ENCODE assay signal across 14 mouse cellular contexts in genomic region chr17:35672527-35672926, GRCm38 (mm10). TPM values are rescaled to one million over a fixed set of nuclear protein-coding genes. Genes with fewer than 3 reads are reported as not detected.
DNase-seq lines count a peak whose midpoint lies in the region; ATAC-seq and TF ChIP-seq lines count a peak whose summit lies in the region.
"Had no signal": no experiment of that assay in that cellular context is flagged by ENCODE, and none has a peak within 500 bp of the region (broad histone marks: within the 10 kb centered on the region; RNA-seq: fewer than 3 reads in every experiment).

No protein-coding gene starts in this region.

- H3K4me1 ChIP-seq in heart, embryonic 11.5 days (ENCODE audit: control insufficient read depth, insufficient read depth, low read length) = peaks cover 3% of the 10 kb centered on the region; the same call in 1 of the 2 replicates
- H3K4me1 ChIP-seq in megakaryocyte, embryonic 14.5 days = peaks cover 20% of the 10 kb centered on the region
- H3K4me1 ChIP-seq in forebrain, postnatal 0 days (ENCODE audit: insufficient read depth) = peaks cover 7% of the 10 kb centered on the region; the same call in 1 of the 2 replicates

- no peaks in the 10 kb centered on the region for H3K27me3 ChIP-seq in heart, embryonic 11.5 days (ENCODE audit: control insufficient read depth, insufficient read depth, low read length)
- peaks cover 2% of the 10 kb centered on the region for H3K27me3 ChIP-seq in megakaryocyte, embryonic 14.5 days (replicated peaks)
- H3K27me3 ChIP-seq in forebrain, postnatal 0 days (ENCODE audit: insufficient read depth, low read length) = no peaks in the 10 kb centered on the region
- H3K27me3 ChIP-seq in myocyte (ENCODE audit: control insufficient read depth, insufficient read depth, insufficient read length) = no peaks in the 10 kb centered on the region

- no peak overlapping the region for H3ac ChIP-seq in myocyte (ENCODE audit: control insufficient read depth, insufficient read length)

- no peaks in the 10 kb centered on the region for H3K36me3 ChIP-seq in heart, embryonic 11.5 days (ENCODE audit: control insufficient read depth, insufficient read depth, low read length)
- peaks cover 26% of the 10 kb centered on the region for H3K36me3 ChIP-seq in megakaryocyte, embryonic 14.5 days (replicated peaks; ENCODE audit: low read length)
- peaks cover 8% of the 10 kb centered on the region; the same call in 1 of the 2 replicates for H3K36me3 ChIP-seq in forebrain, postnatal 0 days (ENCODE audit: insufficient read depth)
- no peaks in the 10 kb centered on the region for H3K36me3 ChIP-seq in myocyte (ENCODE audit: control insufficient read depth, insufficient read depth)

- H3K9ac ChIP-seq in heart, embryonic 11.5 days (ENCODE audit: low read depth, low read length) = no peak overlapping the region; the same call in 1 of the 2 replicates
- H3K9ac ChIP-seq in forebrain, postnatal 0 days = peak overlapping the region; percentile 83; the same call in 1 of the 2 replicates

- no peak for TF ChIP-seq CTCF in forebrain, postnatal 0 days (IDR thresholded peaks at IDR 0.05; ENCODE audit: low read depth)

- H3K4me2 ChIP-seq in heart, embryonic 11.5 days = peak overlapping the region; percentile 75; the same call in 1 of the 2 replicates
- H3K4me2 ChIP-seq in forebrain, postnatal 0 days (ENCODE audit: low read depth) = no peak overlapping the region
- H3K4me2 ChIP-seq in myocyte (ENCODE audit: low read depth) = peak overlapping the region; percentile 68

- H3K4me3 ChIP-seq in heart, embryonic 11.5 days (ENCODE audit: low read depth, low read length) = no peak overlapping the region
- H3K4me3 ChIP-seq in megakaryocyte, embryonic 14.5 days (replicated peaks) = peak overlapping the region; percentile 95
- H3K4me3 ChIP-seq in forebrain, postnatal 0 days (ENCODE audit: low read depth, low read length) = no peak overlapping the region
- peak overlapping the region; percentile 55 for H3K4me3 ChIP-seq in myocyte

- 84% methylated on average over 6 of the region's 6 CpGs for WGBS in heart, embryonic 11.5 days (ENCODE audit: insufficient replicate concordance)
- WGBS in forebrain, postnatal 0 days = 87% methylated on average over 6 of the region's 6 CpGs

- no peaks in the 10 kb centered on the region for H3K79me2 ChIP-seq in myocyte (ENCODE audit: control insufficient read depth, insufficient read depth)

- no peak for TF ChIP-seq POLR2A in myocyte (IDR thresholded peaks at IDR 0.05; ENCODE audit: insufficient read length, low read depth)

- H3K9me3 ChIP-seq in heart, embryonic 11.5 days (replicated peaks; ENCODE audit: control insufficient read depth, low read length) = no peaks in the 10 kb centered on the region
- no peaks in the 10 kb centered on the region for H3K9me3 ChIP-seq in megakaryocyte, embryonic 14.5 days
- no peaks in the 10 kb centered on the region for H3K9me3 ChIP-seq in forebrain, postnatal 0 days (ENCODE audit: low read length)

- no peak overlapping the region for H3K27ac ChIP-seq in heart, embryonic 11.5 days (ENCODE audit: low read depth, low read length)
- no peak overlapping the region for H3K27ac ChIP-seq in forebrain, postnatal 0 days (ENCODE audit: low read depth, low read length)

- DNase-seq in heart, adult 8-10 months (ENCODE audit: low spot score) = no peak
- no peak for DNase-seq in forebrain, postnatal 0 days
- DNase-seq in ovary, postnatal 36 days (ENCODE audit: low spot score) = no peak
- DNase-seq in layer of hippocampus, postnatal 10 days (ENCODE audit: low spot score in 2 of 2) = no peak
- DNase-seq: gastrocnemius, postnatal 10 days; kidney, postnatal 36 days; lung, postnatal 14 days; retina, postnatal 1 day had no signal

- ATAC-seq in heart, embryonic 11.5 days (replicated peaks; ENCODE audit: insufficient number of reproducible peaks, low FRiP score, low TSS enrichment) = no peak
- ATAC-seq in megakaryocyte, adult 5-6 weeks (ENCODE audit: poor library complexity, severe bottlenecking) = no peak
- ATAC-seq in forebrain, postnatal 0 days = no peak

TF ChIP-seq in myocyte, 11 proteins besides CTCF, POLR2A, EP300 and RAD21:
- TF ChIP-seq TCF3 (IDR thresholded peaks at IDR 0.05; ENCODE audit: insufficient read length, low read depth) (no peak), SRF (IDR thresholded peaks at IDR 0.05; ENCODE audit: control insufficient read depth, insufficient read length, low read depth) (no peak), E2F4 (IDR thresholded peaks at IDR 0.05; ENCODE audit: insufficient read depth) (no peak), CEBPB (IDR thresholded peaks at IDR 0.05; ENCODE audit: insufficient read depth, poor library complexity, severe bottlenecking) (no peak), MYOG (IDR thresholded peaks at IDR 0.05; ENCODE audit: control insufficient read depth in 1 of 3, insufficient read depth in 1 of 3, insufficient read length in 2 of 3, low read depth in 2 of 3) (no peak), MAX (IDR thresholded peaks at IDR 0.05; ENCODE audit: low read depth) (no peak), REST (IDR thresholded peaks at IDR 0.05; ENCODE audit: insufficient read depth, insufficient read length) (no peak), POLR2AphosphoS2 (IDR thresholded peaks at IDR 0.05; ENCODE audit: insufficient read length, low read depth) (no peak)

RNA-seq across cellular contexts. Expression of gene Gtf2h4, which starts 1.0 kb away (rescaled TPM):
- 30.1 and 31.1 TPM in 2 replicates for polyA plus RNA-seq in heart, embryonic 11.5 days (2014; fragmentation: Nextera tagmentation; extraction: Ambion mirVana)
- 10 to 100 TPM; 18.4 to 22.2 (median 21.2) TPM for total RNA-seq in heart, adult 8-10 months (2022)
- 7.8 and 10.8 TPM in 2 replicates for polyA plus RNA-seq in megakaryocyte, embryonic 14.5 days (2012; ENCODE audit: insufficient read depth, low replicate concordance)
- total RNA-seq in megakaryocyte, adult 5-6 weeks (2015) = 13.4 and 15.1 TPM in 2 replicates
- total RNA-seq in megakaryocyte, adult 5-6 weeks (2017) = 10.6 and 14.9 TPM in 2 replicates
- 21.2 and 30.9 TPM in 2 replicates for total RNA-seq in forebrain, postnatal 0 days (2014; rRNA removed)
- polyA plus RNA-seq in forebrain, postnatal 0 days (2015; fragmentation: Nextera tagmentation; extraction: Ambion mirVana) = 20.9 and 22.1 TPM in 2 replicates
- polyA plus RNA-seq in myocyte (2012; fragmentation: generic; extraction: Trizol) = 27.4 TPM
- 10 to 100 TPM; 23.3 to 24.4 TPM for total RNA-seq in layer of hippocampus, postnatal 10 days (2021)

RNA-seq across cellular contexts. Expression of gene Vars2, which starts 5.1 kb away (rescaled TPM):
- polyA plus RNA-seq in heart, embryonic 11.5 days (2014; fragmentation: Nextera tagmentation; extraction: Ambion mirVana) = 9.1 and 12.7 TPM in 2 replicates
- total RNA-seq in heart, adult 8-10 months (2022) = 10 to 100 TPM; 30.4 to 34.9 (median 31.8) TPM
- polyA plus RNA-seq in megakaryocyte, embryonic 14.5 days (2012; ENCODE audit: insufficient read depth, low replicate concordance) = 42.1 and 49.7 TPM in 2 replicates
- 2.1 and 5.3 TPM in 2 replicates for total RNA-seq in megakaryocyte, adult 5-6 weeks (2015)
- total RNA-seq in megakaryocyte, adult 5-6 weeks (2017) = 3.3 and 16.9 TPM in 2 replicates
- total RNA-seq in forebrain, postnatal 0 days (2014; rRNA removed) = 29.5 and 42.0 TPM in 2 replicates
- 8.5 and 10.4 TPM in 2 replicates for polyA plus RNA-seq in forebrain, postnatal 0 days (2015; fragmentation: Nextera tagmentation; extraction: Ambion mirVana)
- 13.7 TPM for polyA plus RNA-seq in myocyte (2012; fragmentation: generic; extraction: Trizol)
- 10 to 100 TPM; 42.6 to 44.1 TPM for total RNA-seq in layer of hippocampus, postnatal 10 days (2021)

RNA-seq across cellular contexts. Expression of gene Mucl3, which starts 29.0 kb away (rescaled TPM):
- polyA plus RNA-seq in heart, embryonic 11.5 days (2014; fragmentation: Nextera tagmentation; extraction: Ambion mirVana) = 0.29 and 0.62 TPM in 2 replicates
- not detected for total RNA-seq in heart, adult 8-10 months (2022)
- polyA plus RNA-seq in megakaryocyte, embryonic 14.5 days (2012; ENCODE audit: insufficient read depth, low replicate concordance) = not detected in 2 replicates
- total RNA-seq in megakaryocyte, adult 5-6 weeks (2015) = not detected in 2 replicates
- total RNA-seq in megakaryocyte, adult 5-6 weeks (2017) = not detected in 2 replicates
- 0.15 TPM in 1 of 2 replicates, not detected in the other for total RNA-seq in forebrain, postnatal 0 days (2014; rRNA removed)
- not detected in 2 replicates for polyA plus RNA-seq in forebrain, postnatal 0 days (2015; fragmentation: Nextera tagmentation; extraction: Ambion mirVana)
- 0.05 TPM for polyA plus RNA-seq in myocyte (2012; fragmentation: generic; extraction: Trizol)
- not detected for total RNA-seq in layer of hippocampus, postnatal 10 days (2021)
- total RNA-seq: adrenal gland, adult 18-20 months; common myeloid progenitor, adult 5-6 weeks; gastrocnemius, postnatal 10 days had no signal

RNA-seq across cellular contexts. Expression of gene Ddr1, which starts 31.9 kb away (rescaled TPM):
- 60.6 and 89.2 TPM in 2 replicates for polyA plus RNA-seq in heart, embryonic 11.5 days (2014; fragmentation: Nextera tagmentation; extraction: Ambion mirVana)
- total RNA-seq in heart, adult 8-10 months (2022) = 10 to 100 TPM; 23.8 to 30.0 (median 29.5) TPM
- not detected in 2 replicates for polyA plus RNA-seq in megakaryocyte, embryonic 14.5 days (2012; ENCODE audit: insufficient read depth, low replicate concordance)
- total RNA-seq in megakaryocyte, adult 5-6 weeks (2015) = 0.91 and 1.0 TPM in 2 replicates
- total RNA-seq in megakaryocyte, adult 5-6 weeks (2017) = 0.49 and 1.0 TPM in 2 replicates
- 53.0 and 59.8 TPM in 2 replicates for total RNA-seq in forebrain, postnatal 0 days (2014; rRNA removed)
- 37.3 and 51.2 TPM in 2 replicates for polyA plus RNA-seq in forebrain, postnatal 0 days (2015; fragmentation: Nextera tagmentation; extraction: Ambion mirVana)
- polyA plus RNA-seq in myocyte (2012; fragmentation: generic; extraction: Trizol) = 65.6 TPM
- total RNA-seq in layer of hippocampus, postnatal 10 days (2021) = 10 to 100 TPM; 49.8 to 50.5 TPM
- total RNA-seq: common myeloid progenitor, adult 5-6 weeks had no signal

RNA-seq across cellular contexts. Expression of gene Gm9573, which starts 46.1 kb away (rescaled TPM):
- not detected in 2 replicates for polyA plus RNA-seq in heart, embryonic 11.5 days (2014; fragmentation: Nextera tagmentation; extraction: Ambion mirVana)
- not detected for total RNA-seq in heart, adult 8-10 months (2022)
- 0.55 TPM in 1 of 2 replicates, not detected in the other for polyA plus RNA-seq in megakaryocyte, embryonic 14.5 days (2012; ENCODE audit: insufficient read depth, low replicate concordance)
- total RNA-seq in megakaryocyte, adult 5-6 weeks (2015) = not detected in 2 replicates
- total RNA-seq in megakaryocyte, adult 5-6 weeks (2017) = not detected in 2 replicates
- total RNA-seq in forebrain, postnatal 0 days (2014; rRNA removed) = not detected in 2 replicates
- polyA plus RNA-seq in forebrain, postnatal 0 days (2015; fragmentation: Nextera tagmentation; extraction: Ambion mirVana) = not detected in 2 replicates
- polyA plus RNA-seq in myocyte (2012; fragmentation: generic; extraction: Trizol) = not detected
- not detected for total RNA-seq in layer of hippocampus, postnatal 10 days (2021)
- total RNA-seq: adrenal gland, adult 18-20 months; common myeloid progenitor, adult 5-6 weeks; gastrocnemius, postnatal 10 days had no signal

Comparison
In these comparisons a context has a peak if more than half of its experiments do, and no peak if none do; other contexts are left out.
1. H3K4me3 ChIP-seq: peak in megakaryocyte, embryonic 14.5 days (single experiment) and myocyte (single experiment); none in heart, embryonic 11.5 days (single experiment) and forebrain, postnatal 0 days (single experiment).